Mouse (Mus musculus): ENCODE measurements at regions not wholly inside any gene's neighbourhood (a gene's known extent, or its start where the extent isn't known, plus 50 kb on each side); places are given as distances from the start of the nearest gene placed in this dataset.

DNA sequence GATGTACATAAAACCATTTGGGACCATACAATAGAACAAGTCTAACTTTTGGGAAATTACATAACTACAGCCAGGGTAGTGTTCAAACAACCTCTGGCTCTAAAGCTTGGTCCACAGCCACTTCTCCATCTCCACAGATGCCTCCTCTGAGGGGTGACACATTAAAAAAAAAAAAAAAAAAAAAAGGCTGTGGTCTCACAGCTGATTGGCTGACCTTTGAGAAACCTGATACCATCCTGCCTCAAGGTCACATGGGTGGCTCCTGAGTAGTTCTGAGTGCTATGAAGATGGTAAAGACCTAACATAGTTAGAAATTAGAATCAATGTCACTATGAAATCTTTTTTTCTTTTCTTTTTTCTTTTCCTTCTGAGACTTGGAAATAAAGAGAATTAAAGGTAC lies 102.4 kb downstream of the Tmem182 start:
- TF ChIP-seq MYOG (IDR thresholded peaks at IDR 0.05; ENCODE audit: control insufficient read depth, extremely low read depth, insufficient read length) (no peak), MYOD1 (IDR thresholded peaks at IDR 0.05; ENCODE audit: control insufficient read depth, insufficient read length, low read depth) (no peak), USF1 (IDR thresholded peaks at IDR 0.05; ENCODE audit: low read depth) (peak; percentile 47)
- Histone ChIP-seq H3ac (ENCODE audit: control insufficient read depth, insufficient read length, low read depth) (no peak overlapping the region), H3K36me3 (ENCODE audit: control insufficient read depth, insufficient read depth) (no peaks in the 10 kb centered on the region), H3K4me3 (ENCODE audit: insufficient read depth, poor library complexity, severe bottlenecking) (no peak overlapping the region), H3K79me3 (ENCODE audit: low read depth) (no peaks in the 10 kb centered on the region), H3K27me3 (ENCODE audit: control insufficient read depth, insufficient read depth, insufficient read length) (no peaks in the 10 kb centered on the region), H3K79me2 (ENCODE audit: control insufficient read depth, insufficient read depth) (no peaks in the 10 kb centered on the region)

DNA sequence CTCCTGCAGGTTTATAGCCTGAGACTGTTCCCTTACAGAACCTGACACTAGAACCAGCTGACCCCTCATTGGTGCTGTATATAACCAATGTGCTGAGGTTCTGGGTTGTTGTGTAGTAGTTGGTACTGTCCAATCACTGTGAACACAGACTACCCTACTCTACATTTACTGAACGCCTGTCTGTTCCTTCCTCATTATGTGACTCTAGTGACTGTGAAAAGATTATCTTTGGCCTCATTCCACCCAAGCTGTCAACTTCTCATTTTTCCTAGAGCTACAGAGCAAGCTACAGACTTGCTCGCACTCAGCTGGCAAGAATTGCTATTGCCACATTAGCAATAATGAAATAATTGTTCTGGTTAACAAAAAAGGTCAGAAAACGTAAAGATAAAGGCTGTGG lies 108.2 kb downstream of the Tmem182 start:
- H3ac ChIP-seq (ENCODE audit: control insufficient read depth, insufficient read length, low read depth) = no peak overlapping the region
- H3K36me3 ChIP-seq (ENCODE audit: control insufficient read depth, insufficient read depth) = no peaks in the 10 kb centered on the region
- H3K27me3 ChIP-seq (ENCODE audit: control insufficient read depth, insufficient read depth, insufficient read length) = no peaks in the 10 kb centered on the region
- no peak for TF ChIP-seq CEBPB (IDR thresholded peaks at IDR 0.05; ENCODE audit: low read depth)
- TF ChIP-seq MYOG (IDR thresholded peaks at IDR 0.05; ENCODE audit: control insufficient read depth, extremely low read depth, insufficient read length) = no peak
- TF ChIP-seq USF1 (IDR thresholded peaks at IDR 0.05; ENCODE audit: low read depth) = no peak
- TF ChIP-seq CTCF (IDR thresholded peaks at IDR 0.05; ENCODE audit: control insufficient read depth, insufficient read depth, insufficient read length) = no peak
- no peaks in the 10 kb centered on the region for H3K79me2 ChIP-seq (ENCODE audit: control insufficient read depth, insufficient read depth)
- H3K4me3 ChIP-seq (ENCODE audit: insufficient read depth, poor library complexity, severe bottlenecking) = no peak overlapping the region
- H3K79me3 ChIP-seq (ENCODE audit: low read depth) = no peaks in the 10 kb centered on the region

DNA sequence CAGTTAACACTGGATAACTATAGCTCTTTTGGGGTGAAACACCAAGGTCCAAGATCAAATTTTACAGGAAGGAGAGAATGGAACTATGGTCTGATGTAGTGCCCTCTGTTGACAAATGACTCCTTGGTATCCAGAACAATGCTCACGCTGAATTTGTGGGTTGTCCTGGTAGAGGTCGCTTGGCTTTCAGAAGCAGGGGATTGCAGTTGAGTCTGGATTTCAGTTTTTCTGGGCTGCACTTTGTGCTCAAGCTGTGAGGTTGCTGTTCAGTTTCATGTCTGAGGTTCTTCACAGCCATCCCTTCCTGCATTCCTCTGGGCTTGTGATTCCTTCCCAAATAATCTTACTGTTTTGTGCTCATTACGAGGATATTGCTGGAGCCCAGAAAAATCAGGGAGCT lies 118.9 kb downstream of the Tmem182 start:
- H3K27me3 ChIP-seq (ENCODE audit: control insufficient read depth, insufficient read depth, insufficient read length) = no peaks in the 10 kb centered on the region
- no peak overlapping the region for H3K4me3 ChIP-seq (ENCODE audit: insufficient read depth, poor library complexity, severe bottlenecking)
- TF ChIP-seq MYOG (IDR thresholded peaks at IDR 0.05; ENCODE audit: control insufficient read depth, extremely low read depth, insufficient read length) (no peak), USF1 (IDR thresholded peaks at IDR 0.05; ENCODE audit: low read depth) (no peak), MYOD1 (IDR thresholded peaks at IDR 0.05; ENCODE audit: control insufficient read depth, insufficient read length, low read depth) (no peak), MAX (IDR thresholded peaks at IDR 0.05) (no peak), CEBPB (IDR thresholded peaks at IDR 0.05; ENCODE audit: low read depth) (no peak), FOSL1 (IDR thresholded peaks at IDR 0.05; ENCODE audit: insufficient read depth, low read length, poor library complexity, severe bottlenecking) (no peak), CTCF (IDR thresholded peaks at IDR 0.05; ENCODE audit: control insufficient read depth, insufficient read depth, insufficient read length) (no peak)
- H3K36me3 ChIP-seq (ENCODE audit: control insufficient read depth, insufficient read depth) = no peaks in the 10 kb centered on the region
- no peak overlapping the region for H3ac ChIP-seq (ENCODE audit: control insufficient read depth, insufficient read length, low read depth)
- no peaks in the 10 kb centered on the region for H3K79me3 ChIP-seq (ENCODE audit: low read depth)
- H3K79me2 ChIP-seq (ENCODE audit: control insufficient read depth, insufficient read depth) = no peaks in the 10 kb centered on the region

DNA sequence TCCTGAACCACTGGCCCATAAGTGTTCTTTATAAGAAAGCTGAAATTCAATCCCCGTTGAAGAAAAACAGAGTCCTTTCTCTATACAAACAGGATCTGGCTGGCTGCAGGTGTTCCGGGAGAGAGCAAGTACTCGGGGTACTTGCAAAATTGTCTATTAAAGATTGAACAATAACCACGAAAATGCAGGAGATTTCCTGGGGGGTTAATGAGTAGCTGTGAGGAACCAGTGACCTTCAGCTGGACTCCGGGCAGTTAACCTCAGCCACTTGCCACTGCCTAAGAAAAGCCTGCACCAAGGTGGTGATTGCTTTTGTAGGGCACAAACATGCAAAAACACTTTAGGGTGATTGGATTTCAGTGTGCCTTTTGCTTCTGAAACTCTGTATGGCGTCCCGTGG lies 119.4 kb downstream of the Tmem182 start:
- H3K79me2 ChIP-seq (ENCODE audit: control insufficient read depth, insufficient read depth) = no peaks in the 10 kb centered on the region
- no peak overlapping the region for H3ac ChIP-seq (ENCODE audit: control insufficient read depth, insufficient read length, low read depth)
- TF ChIP-seq CEBPB (IDR thresholded peaks at IDR 0.05; ENCODE audit: low read depth) (no peak), MYOD1 (IDR thresholded peaks at IDR 0.05; ENCODE audit: control insufficient read depth, insufficient read length, low read depth) (no peak), CTCF (IDR thresholded peaks at IDR 0.05; ENCODE audit: control insufficient read depth, insufficient read depth, insufficient read length) (no peak), MAX (IDR thresholded peaks at IDR 0.05) (no peak), USF1 (IDR thresholded peaks at IDR 0.05; ENCODE audit: low read depth) (no peak), MYOG (IDR thresholded peaks at IDR 0.05; ENCODE audit: control insufficient read depth, extremely low read depth, insufficient read length) (no peak), FOSL1 (IDR thresholded peaks at IDR 0.05; ENCODE audit: insufficient read depth, low read length, poor library complexity, severe bottlenecking) (no peak)
- H3K4me3 ChIP-seq (ENCODE audit: insufficient read depth, poor library complexity, severe bottlenecking) = no peak overlapping the region
- no peaks in the 10 kb centered on the region for H3K79me3 ChIP-seq (ENCODE audit: low read depth)
- H3K36me3 ChIP-seq (ENCODE audit: control insufficient read depth, insufficient read depth) = no peaks in the 10 kb centered on the region
- no peaks in the 10 kb centered on the region for H3K27me3 ChIP-seq (ENCODE audit: control insufficient read depth, insufficient read depth, insufficient read length)

DNA sequence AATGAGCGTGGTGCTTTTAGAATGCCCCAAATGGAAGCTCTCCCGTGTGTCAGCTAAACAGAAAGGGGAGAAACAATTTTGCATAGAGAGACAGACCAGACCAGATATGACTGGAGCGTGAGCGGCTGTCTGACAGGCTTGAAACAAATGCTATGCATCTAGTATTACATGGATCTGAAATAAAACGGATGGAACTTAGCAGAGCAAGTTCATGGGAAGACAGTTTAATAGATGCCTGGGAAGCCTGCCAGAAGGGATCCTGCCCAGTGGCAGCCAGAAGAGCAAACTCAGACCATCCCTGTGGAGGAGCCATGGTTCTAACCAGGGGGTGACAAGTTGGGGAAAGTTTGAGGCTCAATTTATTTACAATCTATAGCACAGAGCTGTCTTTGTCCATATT lies 126.0 kb downstream of the Tmem182 start:
- H3K27me3 ChIP-seq (ENCODE audit: control insufficient read depth, insufficient read depth, insufficient read length) = no peaks in the 10 kb centered on the region
- no peaks in the 10 kb centered on the region for H3K36me3 ChIP-seq (ENCODE audit: control insufficient read depth, insufficient read depth)
- H3K79me2 ChIP-seq (ENCODE audit: control insufficient read depth, insufficient read depth) = no peaks in the 10 kb centered on the region
- no peak overlapping the region for H3ac ChIP-seq (ENCODE audit: control insufficient read depth, insufficient read length, low read depth)
- H3K4me3 ChIP-seq (ENCODE audit: insufficient read depth, poor library complexity, severe bottlenecking) = no peak overlapping the region
- TF ChIP-seq FOSL1 (IDR thresholded peaks at IDR 0.05; ENCODE audit: insufficient read depth, low read length, poor library complexity, severe bottlenecking) (no peak), USF1 (IDR thresholded peaks at IDR 0.05; ENCODE audit: low read depth) (no peak), MYOG (IDR thresholded peaks at IDR 0.05; ENCODE audit: control insufficient read depth, extremely low read depth, insufficient read length) (no peak), MAX (IDR thresholded peaks at IDR 0.05) (no peak), MYOD1 (IDR thresholded peaks at IDR 0.05; ENCODE audit: control insufficient read depth, insufficient read length, low read depth) (no peak), CTCF (IDR thresholded peaks at IDR 0.05; ENCODE audit: control insufficient read depth, insufficient read depth, insufficient read length) (no peak), CEBPB (IDR thresholded peaks at IDR 0.05; ENCODE audit: low read depth) (no peak)
- no peaks in the 10 kb centered on the region for H3K79me3 ChIP-seq (ENCODE audit: low read depth)

DNA sequence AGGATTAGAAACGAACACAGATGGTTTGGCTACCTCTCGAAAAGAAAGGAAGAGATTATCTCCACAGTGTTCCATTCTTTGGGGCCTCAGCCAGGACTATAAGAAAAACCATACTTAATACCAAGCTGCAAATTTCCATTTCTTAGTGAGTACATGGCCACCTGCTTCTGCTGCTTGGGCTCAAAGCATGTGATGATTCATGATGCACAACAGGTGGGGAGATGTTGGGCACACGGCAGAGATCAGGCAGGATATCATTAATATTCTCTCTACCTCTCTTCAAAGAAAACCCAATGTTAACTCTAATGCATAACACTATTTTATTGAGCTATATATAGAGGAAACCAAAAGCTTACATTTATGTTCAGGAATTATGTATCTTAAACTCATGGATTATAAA lies 131.3 kb downstream of the Tmem182 start:
- no peak for TF ChIP-seq CTCF (IDR thresholded peaks at IDR 0.05; ENCODE audit: control insufficient read depth, insufficient read depth, insufficient read length)
- peak; percentile 32 for TF ChIP-seq MYOD1 (IDR thresholded peaks at IDR 0.05; ENCODE audit: control insufficient read depth, insufficient read length, low read depth)
- Histone ChIP-seq H3K4me3 (ENCODE audit: insufficient read depth, poor library complexity, severe bottlenecking) (no peak overlapping the region), H3K79me2 (ENCODE audit: control insufficient read depth, insufficient read depth) (no peaks in the 10 kb centered on the region), H3K27me3 (ENCODE audit: control insufficient read depth, insufficient read depth, insufficient read length) (no peaks in the 10 kb centered on the region), H3ac (ENCODE audit: control insufficient read depth, insufficient read length, low read depth) (no peak overlapping the region), H3K79me3 (ENCODE audit: low read depth) (no peaks in the 10 kb centered on the region), H3K36me3 (ENCODE audit: control insufficient read depth, insufficient read depth) (no peaks in the 10 kb centered on the region)

Data from C2C12 (cell line).